Mouse (Mus musculus) heart, postnatal 4 days (tissue): ENCODE measurements around the gene Csrp2. TPM values are rescaled to one million over a fixed set of nuclear protein-coding genes. Genes with fewer than 3 reads are reported as not detected.

Experiments used
- DNase-seq: peaks from one replicate; pipeline ENCODE4 v3.0.0; 2021
- total RNA-seq, 2 experiments: library from RNA; stranded (reverse); gene quantifications; 2 replicates each; pipeline ENCODE4 v1.2.3; 2021

The Csrp2 gene
- 100 to 1,000 TPM; 267 to 274 TPM for total RNA-seq

- DNase-seq = peak; percentile 95
These were observed at the start of gene Csrp2 for GRCm38 (mm10) chr10:110919531-110920343. Gene Csrp2 (plus strand): TSS chr10:110919789.

GRCm38 (mm10) chr10:110874853-110875252, 44.7 kb upstream of the Csrp2 start:
- no peak for DNase-seq

GRCm38 (mm10) chr10:110876956-110877355, 42.6 kb upstream of the Csrp2 start:
- no peak for DNase-seq

- no peak for DNase-seq
These were observed 41.7 kb upstream of the Csrp2 start for GRCm38 (mm10) chr10:110877851-110878250.

- DNase-seq = peak; percentile 11
These were observed 40.9 kb upstream of the Csrp2 start for GRCm38 (mm10) chr10:110878641-110879040.

- DNase-seq = peak; percentile 15
These were observed 40.0 kb upstream of the Csrp2 start for GRCm38 (mm10) chr10:110879426-110880066.

GRCm38 (mm10) chr10:110881346-110881745, 38.2 kb upstream of the Csrp2 start:
- DNase-seq = no peak

GRCm38 (mm10) chr10:110882701-110883100, 36.9 kb upstream of the Csrp2 start:
- no peak for DNase-seq

GRCm38 (mm10) chr10:110890656-110891272, 28.8 kb upstream of the Csrp2 start:
- DNase-seq = no peak

- DNase-seq = no peak
These were observed 19.7 kb upstream of the Csrp2 start for GRCm38 (mm10) chr10:110899744-110900501.

GRCm38 (mm10) chr10:110903862-110904261, 15.7 kb upstream of the Csrp2 start:
- DNase-seq = no peak

- DNase-seq = no peak
These were observed 2.8 kb upstream of the Csrp2 start for GRCm38 (mm10) chr10:110916666-110917344.

GRCm38 (mm10) chr10:110917521-110917920, 2.1 kb upstream of the Csrp2 start:
- no peak for DNase-seq

GRCm38 (mm10) chr10:110918414-110919391, 886 bp upstream of the Csrp2 start:
- peak; percentile 53 for DNase-seq

- no peak for DNase-seq
These were observed 870 bp downstream of the Csrp2 start for GRCm38 (mm10) chr10:110920368-110920950.

GRCm38 (mm10) chr10:110921890-110922289, 2.3 kb downstream of the Csrp2 start:
- no peak for DNase-seq

GRCm38 (mm10) chr10:110922612-110923011, 3.0 kb downstream of the Csrp2 start:
- DNase-seq = no peak

- DNase-seq = peak; percentile 72
These were observed 7.9 kb downstream of the Csrp2 start for GRCm38 (mm10) chr10:110927491-110927890.

GRCm38 (mm10) chr10:110929756-110930155, 10.2 kb downstream of the Csrp2 start:
- DNase-seq = peak; percentile 49

- DNase-seq = no peak
These were observed 11.7 kb downstream of the Csrp2 start for GRCm38 (mm10) chr10:110931161-110931912.
